Mouse (Mus musculus) liver, postnatal 0 days (tissue): ENCODE measurements around the gene Il4i1.

Experiments
- CTCF ChIP-seq: sonication (generic); IDR thresholded peaks from 2 replicates; pipeline ENCODE4 v1.5.1; 2016; ENCODE audit warnings: antibody characterized with exemption, low read depth
- EP300 ChIP-seq: IDR thresholded peaks from 2 replicates; pipeline ENCODE4 v1.6.1; 2016; ENCODE audit warnings: antibody characterized with exemption, low read depth, mild to moderate bottlenecking

- TF ChIP-seq CTCF (no peak), EP300 (no peak)
Observed at GRCm38 (mm10) chr7:44870614-44871013, 54.4 kb downstream of the Il4i1 start.
